In genomic region chr14:25141933-25142332, GRCm38 (mm10) we compare ENCODE assay signal across 12 mouse cellular contexts.
DNase-seq lines count a peak whose midpoint lies in the region; ATAC-seq lines count a peak whose summit lies in the region.
"Had no signal": no experiment of that assay in that cellular context is flagged by ENCODE, and none has a peak within 500 bp of the region (broad histone marks: within the 10 kb centered on the region; RNA-seq: fewer than 3 reads in every experiment).

No protein-coding gene starts in this region.

- 0 out of 2 replicates have a peak, but pooled peaks have one; percentile 43 for ATAC-seq in heart, embryonic 14.5 days (ENCODE audit: insufficient number of reproducible peaks, insufficient read depth, low FRiP score, low read depth)
- no peak for ATAC-seq in intestine, embryonic 16.5 days
- peak; percentile 95 for ATAC-seq in limb, embryonic 13.5 days (ENCODE audit: low FRiP score, low read depth)
- ATAC-seq: activated CD4-positive, CD25-positive, alpha-beta regulatory T cell, adult 4 months had no signal

- no peak overlapping the region for H3K4me3 ChIP-seq in heart, embryonic 14.5 days (ENCODE audit: control insufficient read depth in 1 of 2, insufficient read depth in 1 of 2, low read depth in 1 of 2, low read length in 2 of 2)
- H3K4me3 ChIP-seq in intestine, embryonic 16.5 days (ENCODE audit: low read length), result no peak overlapping the region
- no peak overlapping the region for H3K4me3 ChIP-seq in limb, embryonic 13.5 days

- peaks cover 17% of the 10 kb centered on the region in 2 experiments for H3K4me1 ChIP-seq in heart, embryonic 14.5 days (ENCODE audit: control insufficient read depth in 2 of 2, insufficient read depth in 2 of 2, low read length in 2 of 2)
- H3K4me1 ChIP-seq in intestine, embryonic 16.5 days (ENCODE audit: control insufficient read depth, insufficient read depth, low read length), result peaks cover 19% of the 10 kb centered on the region
- peaks cover 42% of the 10 kb centered on the region for H3K4me1 ChIP-seq in limb, embryonic 13.5 days

- no peak overlapping the region for H3K27ac ChIP-seq in heart, embryonic 14.5 days (replicated peaks in 1 of 2; ENCODE audit: control insufficient read depth in 1 of 2, insufficient read depth in 1 of 2, low read depth in 2 of 2, low read length in 2 of 2)
- peak overlapping the region; percentile 19; the same call in 1 of the 2 replicates for H3K27ac ChIP-seq in intestine, embryonic 16.5 days (ENCODE audit: low read length)
- H3K27ac ChIP-seq in limb, embryonic 13.5 days, result peak overlapping the region; percentile 91

- no peak overlapping the region for H3K4me2 ChIP-seq in heart, embryonic 14.5 days (ENCODE audit: low read length)
- H3K4me2 ChIP-seq in intestine, embryonic 16.5 days (ENCODE audit: low read depth, low read length), result no peak overlapping the region
- H3K4me2 ChIP-seq in limb, embryonic 13.5 days (replicated peaks), result peak overlapping the region; percentile 37
- H3K4me2 ChIP-seq: heart, embryonic 11.5 days had no signal

- H3K9me3 ChIP-seq in heart, embryonic 14.5 days (ENCODE audit: control insufficient read depth, low read length), result no peaks in the 10 kb centered on the region
- H3K9me3 ChIP-seq in intestine, embryonic 16.5 days (ENCODE audit: control insufficient read depth, low read length), result no peaks in the 10 kb centered on the region
- H3K9me3 ChIP-seq in limb, embryonic 13.5 days, result no peaks in the 10 kb centered on the region

- intact Hi-C loops in heart, postnatal 10 days (cut with DNase I), result no loop called here

- no peak overlapping the region for H3K9ac ChIP-seq in heart, embryonic 14.5 days (ENCODE audit: low read length)
- no peak overlapping the region for H3K9ac ChIP-seq in intestine, embryonic 16.5 days (ENCODE audit: low read depth, low read length)
- no peak overlapping the region for H3K9ac ChIP-seq in limb, embryonic 13.5 days

- 44% methylated on average over 9 of the region's 9 CpGs for WGBS in heart, embryonic 14.5 days
- 49% methylated on average over 9 of the region's 9 CpGs for WGBS in intestine, embryonic 16.5 days
- WGBS in limb, embryonic 13.5 days, result 8% methylated on average over 9 of the region's 9 CpGs

- no peak for DNase-seq in heart, postnatal 10 days
- peak; percentile 34 for DNase-seq in embryo, embryonic 9.5 days (ENCODE audit: extremely low spot score)
- no peak for DNase-seq in cerebellum, adult 9-11 months
- no peak for DNase-seq in frontal cortex, postnatal 14 days (ENCODE audit: low spot score in 2 of 2)
- DNase-seq in spleen, adult 12 weeks (ENCODE audit: low spot score), result no peak
- DNase-seq: cerebellum, adult 2 months had no signal

- no peaks in the 10 kb centered on the region for H3K27me3 ChIP-seq in heart, embryonic 14.5 days (ENCODE audit: control insufficient read depth, insufficient read depth, low read length)
- no peaks in the 10 kb centered on the region for H3K27me3 ChIP-seq in intestine, embryonic 16.5 days (replicated peaks; ENCODE audit: control insufficient read depth, insufficient read depth, low read length)
- H3K27me3 ChIP-seq in limb, embryonic 13.5 days, result no peaks in the 10 kb centered on the region
- H3K27me3 ChIP-seq: CH12.LX had no signal

- no peaks in the 10 kb centered on the region for H3K36me3 ChIP-seq in heart, embryonic 14.5 days (ENCODE audit: control insufficient read depth, insufficient read depth, low read length)
- H3K36me3 ChIP-seq in intestine, embryonic 16.5 days (ENCODE audit: control insufficient read depth, insufficient read depth, low read length), result no peaks in the 10 kb centered on the region
- H3K36me3 ChIP-seq in limb, embryonic 13.5 days, result no peaks in the 10 kb centered on the region

Comparison
In these comparisons a context has a peak if more than half of its experiments do, and no peak if none do; other contexts are left out.
1. H3K27ac ChIP-seq: peak in intestine, embryonic 16.5 days (single experiment) and limb, embryonic 13.5 days (single experiment); none in heart, embryonic 14.5 days (0 of 2).